Mouse (Mus musculus) limb, embryonic 15.5 days (tissue): ENCODE data around the gene Zfp638. TPM values are rescaled to one million over a fixed set of nuclear protein-coding genes. Genes with fewer than 3 reads are reported as not detected.
"Not testable (repeated sequence)": the region's sequence is repeated elsewhere in the genome, so short reads cannot be mapped to it uniquely, and the experiment has no call there.

Experiments used
- ATAC-seq: fragments of 200-750 bp; cut with Nextera tagmentation; 2 replicates; pipeline ENCODE4 v1.8.0; 2017; ENCODE audit warnings: low read depth, moderate TSS enrichment; ENCODE audit not compliant: insufficient number of reproducible peaks, low FRiP score, low TSS enrichment
- H3K27ac ChIP-seq: fragments of 300-500 bp; sonication (generic); 2 replicates; pipeline ENCODE4 v1.5.1; 2015; ENCODE audit warnings: moderate library complexity, mild to moderate bottlenecking, inconsistent platforms
- H3K27me3 ChIP-seq: fragments of 300-500 bp; sonication (generic); 2 replicates; pipeline ENCODE4 v1.6.1; 2015; ENCODE audit warnings: inconsistent platforms
- H3K36me3 ChIP-seq: fragments of 300-500 bp; sonication (generic); 2 replicates; pipeline ENCODE4 v1.6.1; 2015; ENCODE audit warnings: inconsistent platforms
- H3K4me1 ChIP-seq: fragments of 300-500 bp; sonication (generic); 2 replicates; pipeline ENCODE4 v1.6.1; 2015; ENCODE audit warnings: inconsistent platforms
- H3K4me2 ChIP-seq: fragments of 300-500 bp; sonication (generic); 2 replicates; pipeline ENCODE4 v1.6.1; 2015; ENCODE audit warnings: mild to moderate bottlenecking, inconsistent platforms
- H3K4me3 ChIP-seq: fragments of 300-500 bp; sonication (generic); 2 replicates; pipeline ENCODE4 v1.5.1; 2015; ENCODE audit warnings: mild to moderate bottlenecking, inconsistent platforms
- H3K9ac ChIP-seq: fragments of 300-500 bp; sonication (generic); 2 replicates; pipeline ENCODE4 v1.6.1; 2015; ENCODE audit warnings: inconsistent platforms
- H3K9me3 ChIP-seq: fragments of 300-500 bp; sonication (generic); 2 replicates; pipeline ENCODE4 v1.6.1; 2016; ENCODE audit warnings: inconsistent platforms
- WGBS: fragments of 180-500 bp; shearing (Covaris S2); methylation state at CpG from one replicate; pipeline ENCODE4 v1.1.7; 2015; 5-methylcytosine and 5-hydroxymethylcytosine counted together
- polyA plus RNA-seq: library from polyadenylated mRNA; unstranded; fragments of >200 nt; fragmentation: Nextera tagmentation; extraction: Ambion mirVana; gene quantifications from 2 replicates; pipeline ENCODE4 v1.2.1, GENCODE M21; 2015

Zfp638 gene
- 46.7 and 59.3 TPM in 2 replicates for polyA plus RNA-seq

DNA sequence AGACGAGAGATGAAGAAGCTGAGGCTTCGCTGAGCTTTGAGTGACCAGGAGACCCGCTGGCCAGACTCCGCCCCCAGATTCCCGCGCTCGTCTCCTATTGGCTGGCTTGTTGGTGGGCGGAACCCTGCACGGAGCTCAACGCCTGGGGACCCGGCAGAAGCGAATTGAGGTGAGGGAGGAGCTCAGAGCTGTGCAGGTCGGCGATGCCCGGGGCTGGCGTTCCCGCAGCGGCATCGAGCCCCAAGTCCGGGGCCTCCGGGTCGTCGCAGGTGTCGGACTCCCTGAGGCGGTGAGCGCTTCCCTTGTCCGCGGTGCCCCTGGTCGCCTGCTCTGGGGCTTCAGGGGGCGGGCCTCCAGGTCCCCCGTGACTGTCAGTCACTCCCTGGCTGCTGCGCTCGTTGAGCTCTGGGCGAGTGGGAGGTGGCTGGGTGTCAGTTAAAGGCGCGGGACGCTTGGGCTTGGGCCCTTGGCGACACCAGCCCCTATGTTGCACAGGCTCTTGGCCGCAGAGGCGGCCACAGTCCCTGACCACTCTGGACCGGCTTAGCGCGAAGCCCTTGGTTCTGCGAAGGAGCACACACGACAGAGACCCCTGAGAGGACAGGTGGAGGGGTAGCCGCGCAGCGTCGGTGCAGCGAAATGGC is at the start of gene Zfp638:
Gene Zfp638 (plus strand): TSS at position 156 of the 644 bp plus-strand sequence.
- WGBS, result under 1% methylated on average over 50 of the region's 50 CpGs
- no peaks in the 10 kb centered on the region; the same call in 1 of the 2 replicates for H3K27me3 ChIP-seq
- H3K9ac ChIP-seq, result peak within 1 kb of the TSS; percentile 38
- H3K27ac ChIP-seq, result no peak within 1 kb of the TSS
- peaks cover 13% of the 10 kb centered on the region for H3K4me1 ChIP-seq
- H3K4me2 ChIP-seq, result peak within 1 kb of the TSS; percentile 100
- no peaks in the 10 kb centered on the region for H3K9me3 ChIP-seq
- H3K4me3 ChIP-seq, result peak within 1 kb of the TSS; percentile 71
- peak; percentile 95 for ATAC-seq
- no peaks in the 10 kb centered on the region for H3K36me3 ChIP-seq

DNA sequence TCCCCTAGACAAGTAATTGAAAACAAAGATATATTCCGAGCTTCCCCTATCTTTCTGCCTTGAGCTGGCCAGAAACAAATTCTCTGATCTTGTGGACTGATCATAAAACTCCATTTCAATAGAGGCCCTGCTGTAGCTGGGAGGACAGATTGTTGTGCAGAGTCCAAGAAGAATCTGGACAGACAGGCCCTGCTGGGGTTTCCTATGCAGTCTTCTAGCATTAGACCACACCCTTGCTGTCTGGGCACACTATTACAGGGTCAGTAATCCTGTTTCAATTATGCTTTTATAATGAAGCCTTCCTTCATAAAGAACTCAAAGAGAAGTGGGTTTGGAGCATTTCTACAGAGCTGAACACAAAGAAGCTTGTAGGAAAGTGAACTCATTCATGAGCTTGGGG is 47.9 kb upstream of the Zfp638 start:
- 45% methylated on average over 1 of the region's 1 CpGs for WGBS
- H3K4me3 ChIP-seq, result no peak overlapping the region
- H3K4me2 ChIP-seq, result no peak overlapping the region
- peak overlapping the region; percentile 34; the same call in 1 of the 2 replicates for H3K27ac ChIP-seq
- no peak overlapping the region for H3K9ac ChIP-seq
- H3K9me3 ChIP-seq, result no peaks in the 10 kb centered on the region
- no peak for ATAC-seq
- peaks cover 9% of the 10 kb centered on the region for H3K36me3 ChIP-seq
- H3K27me3 ChIP-seq, result no peaks in the 10 kb centered on the region
- no peaks in the 10 kb centered on the region for H3K4me1 ChIP-seq

DNA sequence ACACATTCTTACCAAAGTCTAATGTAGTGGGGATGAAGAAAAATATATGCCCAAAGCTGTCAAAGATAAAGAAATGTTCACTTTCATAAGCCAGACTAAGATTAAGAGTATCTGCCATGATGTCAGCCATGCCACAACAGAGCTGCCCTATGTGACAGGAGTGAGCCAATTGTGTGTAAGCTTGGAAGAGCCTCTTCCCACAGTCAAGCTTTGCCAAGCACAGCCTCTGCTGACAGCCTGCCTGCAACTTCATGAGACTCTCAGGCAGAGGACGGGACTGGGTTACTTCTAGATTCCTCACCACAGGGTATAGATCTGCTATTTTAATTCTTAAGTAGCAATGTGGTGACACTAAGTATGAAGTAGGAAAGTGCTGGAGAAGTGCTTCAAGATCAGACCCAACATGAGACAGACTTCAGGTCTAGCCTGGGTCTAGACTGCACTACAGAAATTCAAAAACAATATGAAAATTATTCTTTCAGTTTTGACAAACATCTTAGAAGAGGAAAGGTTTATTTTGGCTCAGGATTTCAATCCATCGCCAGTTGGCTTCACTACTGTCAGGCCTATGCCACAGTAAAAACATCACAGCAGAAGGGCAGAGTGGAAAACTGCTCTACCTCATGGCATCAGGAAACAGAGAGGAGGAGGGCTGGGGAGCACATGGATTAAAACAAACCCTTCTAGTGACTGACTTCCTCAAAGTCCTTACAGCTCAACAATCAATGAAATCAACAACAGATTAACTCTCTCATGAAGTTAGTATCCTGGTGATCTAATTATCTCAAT is 46.0 kb upstream of the Zfp638 start:
- no peak for ATAC-seq
- H3K27me3 ChIP-seq, result no peaks in the 10 kb centered on the region
- no peaks in the 10 kb centered on the region for H3K9me3 ChIP-seq
- H3K4me3 ChIP-seq, result no peak overlapping the region
- 0 out of 2 replicates have a peak, but pooled peaks cover under 1% of the 10 kb centered on the region for H3K36me3 ChIP-seq
- no peak overlapping the region for H3K9ac ChIP-seq
- H3K4me1 ChIP-seq, result no peaks in the 10 kb centered on the region
- 79% methylated on average over 2 of the region's 2 CpGs for WGBS
- H3K4me2 ChIP-seq, result no peak overlapping the region
- no peak overlapping the region for H3K27ac ChIP-seq

DNA sequence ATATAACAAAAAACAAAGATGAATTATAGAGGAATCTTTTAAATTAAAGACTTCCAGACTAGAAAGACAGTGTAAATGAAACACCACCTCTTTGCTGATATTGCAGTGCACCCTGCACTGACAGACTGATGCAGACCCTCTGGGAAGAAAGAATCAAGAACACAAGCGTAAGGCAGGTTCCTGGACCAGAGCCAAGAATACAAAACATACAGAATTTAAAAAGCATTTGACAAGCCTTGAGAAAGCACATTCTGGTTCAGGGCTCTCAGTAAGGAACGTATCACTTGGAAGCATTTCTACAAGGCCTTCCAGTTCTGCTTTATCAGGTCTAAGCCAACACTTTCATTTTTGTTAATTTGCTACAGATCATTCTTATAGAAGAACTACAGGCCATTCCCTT is 45.1 kb upstream of the Zfp638 start:
- Histone ChIP-seq H3K4me1 (no peaks in the 10 kb centered on the region), H3K9me3 (no peaks in the 10 kb centered on the region), H3K4me2 (no peak overlapping the region), H3K4me3 (no peak overlapping the region), H3K27ac (no peak overlapping the region), H3K9ac (no peak overlapping the region), H3K36me3 (no peaks in the 10 kb centered on the region), H3K27me3 (no peaks in the 10 kb centered on the region)
- ATAC-seq, result no peak
- 42% methylated on average over 2 of the region's 2 CpGs for WGBS

DNA sequence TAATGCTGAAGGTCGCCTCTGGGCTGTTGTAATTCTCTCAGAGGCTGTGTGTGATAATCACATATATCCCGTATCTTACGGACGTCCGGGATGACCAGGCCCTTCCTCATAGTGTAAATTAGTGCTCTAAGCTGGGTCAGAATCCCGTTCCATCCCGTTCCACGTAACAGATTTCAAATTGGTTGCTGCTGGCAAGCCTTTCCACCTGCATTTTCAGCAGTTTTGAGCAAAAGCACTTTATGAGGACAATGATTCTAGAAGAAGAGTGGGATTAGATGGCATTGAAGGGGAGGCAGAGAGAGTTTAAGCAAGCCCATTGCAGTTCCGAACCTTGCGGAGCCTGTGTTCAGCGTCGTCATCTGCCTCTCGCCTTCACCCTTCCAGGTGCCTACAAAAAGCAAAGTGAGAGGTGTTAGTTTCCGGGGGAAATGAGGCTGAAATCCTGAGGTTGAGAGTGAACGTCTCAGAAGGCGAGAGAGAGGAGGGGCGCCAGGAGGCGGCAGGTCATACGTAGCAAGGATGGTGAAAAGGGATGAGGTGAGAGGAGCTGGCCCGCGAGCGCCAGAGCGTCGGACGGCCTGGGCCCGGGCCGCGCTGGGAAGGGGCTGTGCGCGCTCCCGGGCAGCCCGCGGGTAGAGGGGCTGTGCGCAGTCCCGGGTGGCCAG is 35.8 kb upstream of the Zfp638 start:
- Histone ChIP-seq H3K9me3 (no peaks in the 10 kb centered on the region), H3K27ac (peak overlapping the region; percentile 89), H3K27me3 (no peaks in the 10 kb centered on the region), H3K4me1 (peaks cover 6% of the 10 kb centered on the region; the same call in 1 of the 2 replicates), H3K4me3 (peak overlapping the region; percentile 82), H3K4me2 (peak overlapping the region; percentile 63), H3K9ac (peak overlapping the region; percentile 70), H3K36me3 (peaks cover 7% of the 10 kb centered on the region; the same call in 1 of the 2 replicates)
- no peak for ATAC-seq
- WGBS, result 1% methylated on average over 35 of the region's 35 CpGs

DNA sequence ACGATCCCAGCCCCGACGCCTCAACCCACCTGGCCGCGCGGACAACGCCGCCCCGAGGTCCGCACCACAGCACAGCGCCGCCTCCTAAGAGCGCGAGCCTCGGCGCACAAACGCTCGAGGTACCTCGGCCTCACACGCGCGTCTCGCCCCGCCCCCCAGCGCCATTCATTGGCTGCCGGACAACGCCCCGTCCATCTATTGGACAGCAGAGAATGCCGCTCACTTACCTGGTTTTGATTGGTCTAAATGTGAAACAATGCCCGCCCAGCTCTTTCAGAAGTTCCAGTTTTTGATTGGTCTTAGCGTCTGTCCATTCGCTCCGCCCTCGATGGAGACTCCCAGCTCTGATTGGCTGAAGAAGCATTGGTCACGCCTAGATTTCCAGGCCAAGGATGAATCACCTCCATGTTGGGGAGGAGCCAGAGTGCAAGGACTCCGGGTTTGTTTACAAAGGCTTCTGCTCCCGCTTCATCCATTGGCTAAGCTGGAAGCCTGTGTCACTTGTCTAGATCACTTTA is 35.2 kb upstream of the Zfp638 start, which contains the start of gene Paip2b:
Gene Paip2b (minus strand): TSS at position 136 of the 518 bp plus-strand sequence.
- under 1% methylated on average over 37 of the region's 37 CpGs for WGBS
- H3K27me3 ChIP-seq, result no peaks in the 10 kb centered on the region

DNA sequence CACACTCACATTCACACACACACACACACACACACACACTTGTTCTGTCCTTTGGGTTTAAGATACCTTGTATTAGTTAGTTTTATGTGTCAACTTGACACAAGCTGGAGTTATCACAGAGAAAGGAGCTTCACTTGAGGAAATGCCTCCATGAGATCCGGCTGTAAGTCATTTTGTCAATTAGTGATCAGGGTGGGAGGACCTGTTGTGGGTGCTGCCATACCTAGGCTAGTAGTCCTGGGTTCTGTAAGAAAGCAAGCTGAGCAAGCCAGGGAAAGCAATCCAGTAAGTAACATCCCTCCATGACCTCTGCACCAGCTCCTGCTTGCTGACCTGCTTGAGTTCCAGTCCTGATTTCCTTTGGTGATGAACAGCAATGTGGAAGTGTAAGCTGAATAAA is 34.5 kb upstream of the Zfp638 start:
- H3K4me3 ChIP-seq, result peak overlapping the region; percentile 40
- H3K9ac ChIP-seq, H3K4me1 ChIP-seq, H3K27me3 ChIP-seq, H3K9me3 ChIP-seq, H3K36me3 ChIP-seq, ATAC-seq: not testable (repeated sequence)
- H3K27ac ChIP-seq, result peak overlapping the region; percentile 57
- peak overlapping the region; percentile 49 for H3K4me2 ChIP-seq
- 58% methylated on average over 1 of the region's 1 CpGs for WGBS

More for the DNA sequence above, 35.2 kb upstream of the Zfp638 start, which contains the start of gene Paip2b:
- peak within 1 kb of the TSS; percentile 89 for H3K27ac ChIP-seq
- H3K4me3 ChIP-seq, result peak within 1 kb of the TSS; percentile 82
- peak within 1 kb of the TSS; percentile 70 for H3K9ac ChIP-seq
- H3K9me3 ChIP-seq, result no peaks in the 10 kb centered on the region
- peaks cover 6% of the 10 kb centered on the region; the same call in 1 of the 2 replicates for H3K4me1 ChIP-seq
- H3K36me3 ChIP-seq, result peaks cover 7% of the 10 kb centered on the region; the same call in 1 of the 2 replicates
- peak within 1 kb of the TSS; percentile 63 for H3K4me2 ChIP-seq
- ATAC-seq, result peak; percentile 99

DNA sequence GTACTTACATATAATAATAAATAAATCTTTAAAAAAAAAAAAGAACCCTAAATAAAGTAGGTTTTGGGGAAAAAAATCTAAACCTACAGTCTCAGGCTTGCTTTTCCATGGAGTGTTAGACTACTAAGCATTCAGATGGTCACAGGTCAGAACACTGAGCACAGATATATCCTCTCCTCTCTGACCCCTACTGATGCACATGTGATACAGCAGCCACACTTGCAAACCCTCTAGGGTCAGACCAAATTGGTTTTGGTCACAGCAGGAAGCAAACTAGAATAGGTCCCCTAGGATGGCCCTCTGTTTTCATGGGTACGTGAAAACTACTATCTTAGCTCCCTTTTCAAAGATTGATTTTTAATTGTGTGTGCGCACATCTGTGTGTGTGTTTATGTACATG is 30.1 kb upstream of the Zfp638 start:
- no peak overlapping the region for H3K27ac ChIP-seq
- H3K36me3 ChIP-seq, result no peaks in the 10 kb centered on the region
- H3K4me3 ChIP-seq, result no peak overlapping the region
- H3K9me3 ChIP-seq, result no peaks in the 10 kb centered on the region
- no peak for ATAC-seq
- H3K4me1 ChIP-seq, result peaks cover 6% of the 10 kb centered on the region; the same call in 1 of the 2 replicates
- H3K4me2 ChIP-seq, result no peak overlapping the region
- H3K9ac ChIP-seq, result no peak overlapping the region
- WGBS, result 85% methylated on average over 2 of the region's 2 CpGs
- no peaks in the 10 kb centered on the region for H3K27me3 ChIP-seq

DNA sequence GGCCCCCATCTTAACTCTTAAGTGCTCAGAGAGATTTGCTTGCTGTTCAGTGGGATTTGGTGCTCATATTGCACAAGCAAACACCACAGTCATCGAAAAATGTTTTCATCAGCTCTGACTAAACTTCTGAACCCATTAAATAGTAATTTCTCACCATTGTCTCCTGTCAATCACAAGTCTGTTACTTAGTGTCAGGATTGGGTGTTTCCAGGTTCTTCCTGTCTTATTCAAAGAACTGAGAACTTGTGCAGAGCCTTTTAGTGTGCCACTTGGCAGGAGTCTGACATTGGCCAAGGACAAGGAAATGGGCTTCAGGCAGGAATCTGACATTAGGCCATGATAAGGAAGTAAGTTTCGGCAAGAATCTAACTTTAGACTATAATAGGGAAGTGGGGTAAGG is 28.9 kb upstream of the Zfp638 start:
- WGBS, result 87% methylated on average over 2 of the region's 2 CpGs
- no peaks in the 10 kb centered on the region for H3K27me3 ChIP-seq
- no peaks in the 10 kb centered on the region for H3K4me1 ChIP-seq
- H3K36me3 ChIP-seq, result no peaks in the 10 kb centered on the region
- H3K9ac ChIP-seq, result no peak overlapping the region
- ATAC-seq, result no peak
- no peak overlapping the region for H3K4me2 ChIP-seq
- H3K4me3 ChIP-seq, result no peak overlapping the region
- no peaks in the 10 kb centered on the region for H3K9me3 ChIP-seq
- no peak overlapping the region for H3K27ac ChIP-seq

DNA sequence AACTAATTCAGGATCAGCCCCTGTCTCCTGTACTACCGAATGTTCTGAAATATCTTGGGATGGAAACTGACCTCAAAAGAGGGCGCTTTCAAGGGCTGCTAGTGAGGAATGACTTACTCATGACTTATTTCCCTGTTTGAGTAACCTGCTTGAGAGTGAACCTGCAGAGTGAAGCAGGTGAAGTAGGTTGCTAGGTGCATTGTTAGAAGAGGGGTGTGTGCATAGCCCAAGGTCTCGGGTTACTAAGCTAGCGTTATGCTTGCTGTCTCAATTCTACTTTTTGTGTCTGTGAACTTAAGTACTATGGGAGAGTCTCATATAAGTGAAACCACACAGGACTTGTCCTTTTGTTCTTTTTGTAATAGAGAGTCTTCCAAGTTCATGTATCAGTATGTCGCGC is 26.8 kb upstream of the Zfp638 start:
- Histone ChIP-seq H3K4me1 (no peaks in the 10 kb centered on the region), H3K4me2 (no peak overlapping the region), H3K36me3 (no peaks in the 10 kb centered on the region), H3K27me3 (no peaks in the 10 kb centered on the region), H3K4me3 (no peak overlapping the region), H3K9me3 (no peaks in the 10 kb centered on the region), H3K9ac (no peak overlapping the region), H3K27ac (no peak overlapping the region)
- WGBS, result 83% methylated on average over 6 of the region's 6 CpGs
- no peak for ATAC-seq

DNA sequence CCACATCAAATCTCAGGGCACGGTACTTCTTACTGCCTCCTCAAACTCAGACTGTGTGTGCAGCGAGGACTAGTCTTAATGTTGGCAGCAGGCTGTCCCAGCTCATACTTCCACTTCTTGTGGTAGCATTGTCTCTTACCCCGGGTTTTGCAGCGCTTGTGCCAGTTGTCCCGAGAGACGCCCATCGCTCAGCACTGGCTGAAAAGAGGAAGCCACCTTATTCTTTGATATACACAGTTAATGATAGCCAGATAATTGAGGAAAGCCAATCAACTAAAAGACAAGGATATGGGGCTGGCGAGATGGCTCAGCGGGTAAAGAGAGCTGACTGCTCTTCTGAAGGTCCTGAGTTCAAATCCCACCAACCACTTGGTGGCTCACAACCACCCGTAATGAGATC is 22.0 kb upstream of the Zfp638 start:
- H3K9ac ChIP-seq, result no peak overlapping the region
- ATAC-seq, result no peak
- no peaks in the 10 kb centered on the region for H3K4me1 ChIP-seq
- H3K4me2 ChIP-seq, result no peak overlapping the region
- 88% methylated on average over 10 of the region's 10 CpGs for WGBS
- H3K4me3 ChIP-seq, result no peak overlapping the region
- no peaks in the 10 kb centered on the region for H3K27me3 ChIP-seq
- H3K27ac ChIP-seq, result no peak overlapping the region
- no peaks in the 10 kb centered on the region for H3K9me3 ChIP-seq
- no peaks in the 10 kb centered on the region for H3K36me3 ChIP-seq
